Mouse (Mus musculus) stomach, embryonic 15.5 days (tissue): Measurements from ENCODE around the gene Zcchc8. TPM values are rescaled to one million over a fixed set of nuclear protein-coding genes. Genes with fewer than 3 reads are reported as not detected.

Experiments
- ATAC-seq: fragments of 200-750 bp; cut with Nextera tagmentation; 2 replicates; pipeline ENCODE4 v1.8.0; 2017; ENCODE audit warnings: low read depth, moderate number of reproducible peaks, moderate TSS enrichment; ENCODE audit not compliant: insufficient read depth, low FRiP score
- H3K27ac ChIP-seq: fragments of 300-500 bp; sonication (generic); 2 replicates; pipeline ENCODE4 v1.5.1; 2015; ENCODE audit warnings: mild to moderate bottlenecking, inconsistent platforms
- H3K27me3 ChIP-seq: fragments of 300-500 bp; sonication (generic); replicated peaks from 2 replicates; pipeline ENCODE4 v1.6.1; 2015; ENCODE audit warnings: inconsistent platforms
- H3K36me3 ChIP-seq: fragments of 300-500 bp; sonication (generic); 2 replicates; pipeline ENCODE4 v1.6.1; 2015; ENCODE audit warnings: inconsistent platforms
- H3K4me1 ChIP-seq: fragments of 300-500 bp; sonication (generic); 2 replicates; pipeline ENCODE4 v1.6.1; 2015; ENCODE audit warnings: inconsistent platforms
- H3K4me2 ChIP-seq: fragments of 300-500 bp; sonication (generic); 2 replicates; pipeline ENCODE4 v1.6.1; 2015; ENCODE audit warnings: mild to moderate bottlenecking, inconsistent platforms
- H3K4me3 ChIP-seq: fragments of 300-500 bp; sonication (generic); replicated peaks from 2 replicates; pipeline ENCODE4 v1.5.1; 2015; ENCODE audit warnings: inconsistent platforms
- H3K9ac ChIP-seq: fragments of 300-500 bp; sonication (generic); 2 replicates; pipeline ENCODE4 v1.6.1; 2015; ENCODE audit warnings: inconsistent platforms
- H3K9me3 ChIP-seq: fragments of 300-500 bp; sonication (generic); 2 replicates; pipeline ENCODE4 v1.6.1; 2016; ENCODE audit warnings: inconsistent platforms
- WGBS: fragments of 180-500 bp; shearing (Covaris S2); methylation state at CpG from one replicate; pipeline ENCODE4 v1.1.7; 2015; 5-methylcytosine and 5-hydroxymethylcytosine counted together
- polyA plus RNA-seq: library from polyadenylated mRNA; unstranded; fragments of >200 nt; fragmentation: Nextera tagmentation; extraction: Ambion mirVana; gene quantifications from 2 replicates; pipeline ENCODE4 v1.2.1, GENCODE M21; 2015

Gene Zcchc8
- polyA plus RNA-seq, 1 experiment from 2014 or later, result 65.8 TPM

DNA sequence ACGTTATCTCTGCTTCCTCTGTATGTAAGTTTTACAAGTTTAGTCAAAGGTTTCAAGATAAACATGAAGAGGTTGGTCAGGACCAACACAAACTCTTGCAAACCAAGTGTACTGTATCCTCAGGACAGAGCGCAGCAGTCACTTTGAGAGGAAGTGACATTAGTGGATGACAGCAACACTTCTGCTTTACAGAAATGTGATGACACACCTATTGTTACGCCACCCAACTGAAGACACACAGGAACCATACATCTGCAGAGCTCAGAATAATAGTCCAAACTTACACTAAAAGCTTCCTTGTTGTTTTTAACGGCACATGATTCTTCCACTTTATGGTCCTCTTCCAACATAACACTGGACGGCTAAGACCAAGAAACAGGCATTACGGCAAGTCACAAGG is 7.1 kb downstream of the Zcchc8 start:
- WGBS, result 90% methylated on average over 6 of the region's 6 CpGs
- Histone ChIP-seq H3K4me3 (no peak overlapping the region), H3K36me3 (peaks cover 48% of the 10 kb centered on the region), H3K4me1 (peaks cover 3% of the 10 kb centered on the region; the same call in 1 of the 2 replicates), H3K9me3 (no peaks in the 10 kb centered on the region), H3K27ac (no peak overlapping the region), H3K4me2 (no peak overlapping the region), H3K9ac (no peak overlapping the region), H3K27me3 (no peaks in the 10 kb centered on the region)
- ATAC-seq, result no peak

DNA sequence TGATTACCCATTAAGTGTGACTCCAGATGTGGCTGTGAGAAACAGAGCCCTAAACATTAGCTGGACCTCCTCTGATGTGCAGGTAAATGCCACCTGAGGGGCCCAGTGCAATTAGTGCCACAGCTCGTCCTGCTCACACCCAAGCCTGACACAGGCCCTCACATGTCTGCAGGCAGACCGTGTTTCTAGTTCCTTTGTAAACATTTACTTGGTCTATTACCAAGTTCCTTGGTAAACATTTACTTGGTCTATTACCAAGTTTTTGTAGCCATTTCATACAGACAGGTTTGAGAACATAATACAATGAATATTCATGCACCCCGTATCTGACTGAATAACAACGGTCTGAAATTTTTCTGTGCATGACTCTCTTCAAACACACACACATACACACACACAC is 11.3 kb downstream of the Zcchc8 start:
- Histone ChIP-seq H3K4me2 (no peak overlapping the region), H3K27me3 (no peaks in the 10 kb centered on the region), H3K9ac (no peak overlapping the region), H3K4me1 (no peaks in the 10 kb centered on the region), H3K4me3 (no peak overlapping the region), H3K36me3 (peaks cover 69% of the 10 kb centered on the region), H3K9me3 (no peaks in the 10 kb centered on the region), H3K27ac (peak overlapping the region; percentile 32; the same call in 1 of the 2 replicates)
- 61% methylated on average over 4 of the region's 4 CpGs for WGBS
- no peak for ATAC-seq

DNA sequence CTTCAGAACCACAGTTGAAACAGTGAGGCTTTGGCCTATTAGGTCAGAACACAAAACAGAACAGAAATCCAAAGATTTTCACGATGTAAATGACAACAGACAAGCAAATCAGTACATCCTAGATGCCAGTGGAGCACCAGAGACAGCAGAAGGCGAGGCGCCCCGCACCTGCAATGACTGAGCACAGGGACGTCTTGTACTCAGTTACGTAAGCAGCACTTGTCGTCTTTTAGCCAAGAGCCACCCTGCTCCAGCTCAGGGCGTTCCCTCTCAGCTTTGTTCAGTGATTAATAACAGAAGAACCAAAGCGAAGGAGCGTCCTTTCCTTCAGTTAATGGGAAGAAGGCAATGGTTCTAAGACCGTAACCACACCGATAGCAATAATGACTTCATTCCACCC is 12.3 kb downstream of the Zcchc8 start:
- 82% methylated on average over 12 of the region's 12 CpGs for WGBS
- no peaks in the 10 kb centered on the region for H3K27me3 ChIP-seq
- H3K4me3 ChIP-seq, result no peak overlapping the region
- H3K36me3 ChIP-seq, result peaks cover 69% of the 10 kb centered on the region
- no peak overlapping the region for H3K9ac ChIP-seq
- no peaks in the 10 kb centered on the region for H3K9me3 ChIP-seq
- H3K4me2 ChIP-seq, result no peak overlapping the region
- ATAC-seq, result no peak
- no peaks in the 10 kb centered on the region for H3K4me1 ChIP-seq
- H3K27ac ChIP-seq, result no peak overlapping the region

DNA sequence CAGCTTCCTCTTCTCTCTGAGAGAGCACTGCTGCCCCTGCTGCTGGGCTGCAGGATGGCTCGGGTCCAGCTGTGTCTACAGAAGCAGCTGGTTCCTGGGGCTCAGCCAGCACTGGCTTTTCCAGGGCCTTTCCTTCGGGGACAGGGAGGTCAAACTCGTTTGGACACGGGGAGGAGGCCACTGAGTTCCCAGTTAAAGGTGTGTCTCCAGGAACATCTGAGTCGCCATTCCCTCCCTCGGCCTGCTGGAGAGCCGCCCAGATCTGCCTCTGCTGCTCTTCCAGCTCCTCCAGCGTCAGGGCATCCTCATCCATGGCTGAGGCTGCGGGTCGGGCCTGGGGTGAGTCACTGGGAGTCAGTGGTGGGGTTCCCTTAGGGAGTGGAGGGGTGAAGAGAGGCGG is 20.3 kb downstream of the Zcchc8 start:
- Histone ChIP-seq H3K27ac (peak overlapping the region; percentile 16; the same call in 1 of the 2 replicates), H3K27me3 (no peaks in the 10 kb centered on the region), H3K4me1 (peaks cover 8% of the 10 kb centered on the region; the same call in 1 of the 2 replicates), H3K9me3 (no peaks in the 10 kb centered on the region), H3K4me3 (no peak overlapping the region), H3K36me3 (peaks cover 49% of the 10 kb centered on the region), H3K9ac (no peak overlapping the region), H3K4me2 (no peak overlapping the region)
- ATAC-seq, result peak; percentile 32; the same call in 1 of the 2 replicates
- WGBS, result 59% methylated on average over 11 of the region's 11 CpGs

DNA sequence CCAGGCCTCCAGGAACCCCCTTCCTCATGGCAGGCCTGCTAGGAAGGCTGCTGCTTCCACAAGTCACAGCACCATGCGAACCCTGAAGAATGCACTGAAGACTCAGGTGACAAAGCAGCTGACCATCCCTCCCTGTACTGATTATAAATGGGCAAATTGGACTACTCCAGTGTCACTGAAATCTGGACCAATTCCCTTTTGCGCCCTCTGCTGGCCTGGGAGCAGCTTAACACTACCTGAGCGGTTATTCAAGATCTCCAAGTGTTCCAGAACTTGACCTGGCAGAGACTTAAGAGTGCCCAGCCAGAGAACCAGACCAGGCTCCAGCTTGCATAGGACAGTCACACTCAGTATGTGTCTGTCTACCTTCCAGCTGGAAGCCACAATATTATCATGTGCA is 21.7 kb downstream of the Zcchc8 start:
- Histone ChIP-seq H3K27ac (no peak overlapping the region), H3K36me3 (peaks cover 37% of the 10 kb centered on the region), H3K4me2 (no peak overlapping the region), H3K4me1 (peaks cover 11% of the 10 kb centered on the region), H3K9ac (no peak overlapping the region), H3K4me3 (no peak overlapping the region), H3K9me3 (no peaks in the 10 kb centered on the region), H3K27me3 (no peaks in the 10 kb centered on the region)
- no peak for ATAC-seq
- 33% methylated on average over 3 of the region's 3 CpGs for WGBS

DNA sequence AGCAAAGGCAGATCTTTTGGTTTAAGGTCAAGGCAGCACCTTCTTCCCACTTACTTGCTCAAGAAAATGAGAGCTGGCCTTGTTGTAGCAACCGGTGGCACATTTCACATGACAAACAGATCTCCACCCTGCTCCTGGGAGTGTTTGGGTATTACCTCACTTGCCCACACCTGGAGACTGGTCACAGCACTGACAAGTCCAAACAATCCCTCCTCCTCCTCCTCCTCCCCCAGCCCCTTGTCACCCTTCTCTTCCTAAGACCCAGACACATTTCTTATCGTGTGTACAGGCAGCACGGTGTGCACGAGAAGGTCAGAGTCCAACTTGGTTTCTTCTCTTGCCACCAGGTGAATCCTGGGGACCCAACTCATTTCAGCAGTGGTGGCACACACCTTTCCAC is 23.9 kb downstream of the Zcchc8 start:
- Histone ChIP-seq H3K27ac (peak overlapping the region; percentile 48; the same call in 1 of the 2 replicates), H3K27me3 (no peaks in the 10 kb centered on the region), H3K4me3 (no peak overlapping the region), H3K4me1 (peaks cover 11% of the 10 kb centered on the region), H3K36me3 (peaks cover 21% of the 10 kb centered on the region), H3K9ac (no peak overlapping the region), H3K4me2 (no peak overlapping the region), H3K9me3 (no peaks in the 10 kb centered on the region)
- peak; percentile 59 for ATAC-seq
- WGBS, result 58% methylated on average over 4 of the region's 4 CpGs

DNA sequence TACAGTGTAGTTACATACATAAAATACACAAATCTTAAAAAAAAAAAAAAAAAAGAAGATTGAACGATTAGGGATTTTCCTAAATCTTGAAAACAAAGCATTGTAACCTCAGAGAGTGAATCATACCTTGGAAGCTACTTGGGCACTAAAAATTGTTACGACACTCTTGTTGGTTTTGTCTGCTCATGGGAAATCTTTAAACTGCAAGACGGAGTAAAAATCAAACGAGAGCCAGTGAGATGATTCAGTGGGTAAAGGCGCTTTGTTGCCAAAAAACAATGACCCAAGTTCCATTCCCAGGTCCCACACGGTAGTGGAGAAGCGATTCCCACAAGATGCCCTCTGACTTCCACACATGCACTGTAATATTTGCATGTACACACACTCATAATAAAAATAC is 24.7 kb downstream of the Zcchc8 start:
- Histone ChIP-seq H3K4me3 (no peak overlapping the region), H3K9me3 (no peaks in the 10 kb centered on the region), H3K4me1 (peaks cover 11% of the 10 kb centered on the region), H3K27ac (peak overlapping the region; percentile 48; the same call in 1 of the 2 replicates), H3K4me2 (no peak overlapping the region), H3K27me3 (no peaks in the 10 kb centered on the region), H3K36me3 (peaks cover 18% of the 10 kb centered on the region), H3K9ac (no peak overlapping the region)
- 87% methylated on average over 7 of the region's 7 CpGs for WGBS
- no peak for ATAC-seq

DNA sequence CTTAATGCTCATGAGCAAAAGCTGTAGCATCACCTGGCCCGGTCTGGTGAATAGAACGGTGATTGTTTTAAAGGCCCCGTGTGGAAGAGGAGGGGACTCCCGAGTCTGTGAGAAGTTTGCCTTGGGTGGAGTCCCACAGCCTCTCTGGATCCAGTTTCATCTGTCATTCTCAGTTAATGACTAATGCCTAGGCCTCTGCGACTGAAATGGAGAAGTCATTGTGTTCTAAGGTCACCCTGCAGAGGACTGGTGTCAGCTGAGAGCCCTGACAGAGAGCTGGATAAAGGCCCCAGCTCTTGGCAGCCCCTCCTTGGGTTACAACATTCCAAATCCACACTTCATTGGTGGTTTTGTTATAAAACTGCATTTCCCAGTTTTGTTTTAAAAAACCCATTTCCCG is 26.4 kb downstream of the Zcchc8 start:
- WGBS, result 41% methylated on average over 6 of the region's 6 CpGs
- peaks cover 3% of the 10 kb centered on the region; the same call in 1 of the 2 replicates for H3K4me1 ChIP-seq
- ATAC-seq, result peak; percentile 63
- H3K27me3 ChIP-seq, result no peaks in the 10 kb centered on the region
- no peak overlapping the region for H3K9ac ChIP-seq
- no peaks in the 10 kb centered on the region for H3K9me3 ChIP-seq
- no peak overlapping the region for H3K4me3 ChIP-seq
- H3K36me3 ChIP-seq, result peaks cover 5% of the 10 kb centered on the region; the same call in 1 of the 2 replicates
- H3K4me2 ChIP-seq, result no peak overlapping the region
- H3K27ac ChIP-seq, result peak overlapping the region; percentile 37; the same call in 1 of the 2 replicates

DNA sequence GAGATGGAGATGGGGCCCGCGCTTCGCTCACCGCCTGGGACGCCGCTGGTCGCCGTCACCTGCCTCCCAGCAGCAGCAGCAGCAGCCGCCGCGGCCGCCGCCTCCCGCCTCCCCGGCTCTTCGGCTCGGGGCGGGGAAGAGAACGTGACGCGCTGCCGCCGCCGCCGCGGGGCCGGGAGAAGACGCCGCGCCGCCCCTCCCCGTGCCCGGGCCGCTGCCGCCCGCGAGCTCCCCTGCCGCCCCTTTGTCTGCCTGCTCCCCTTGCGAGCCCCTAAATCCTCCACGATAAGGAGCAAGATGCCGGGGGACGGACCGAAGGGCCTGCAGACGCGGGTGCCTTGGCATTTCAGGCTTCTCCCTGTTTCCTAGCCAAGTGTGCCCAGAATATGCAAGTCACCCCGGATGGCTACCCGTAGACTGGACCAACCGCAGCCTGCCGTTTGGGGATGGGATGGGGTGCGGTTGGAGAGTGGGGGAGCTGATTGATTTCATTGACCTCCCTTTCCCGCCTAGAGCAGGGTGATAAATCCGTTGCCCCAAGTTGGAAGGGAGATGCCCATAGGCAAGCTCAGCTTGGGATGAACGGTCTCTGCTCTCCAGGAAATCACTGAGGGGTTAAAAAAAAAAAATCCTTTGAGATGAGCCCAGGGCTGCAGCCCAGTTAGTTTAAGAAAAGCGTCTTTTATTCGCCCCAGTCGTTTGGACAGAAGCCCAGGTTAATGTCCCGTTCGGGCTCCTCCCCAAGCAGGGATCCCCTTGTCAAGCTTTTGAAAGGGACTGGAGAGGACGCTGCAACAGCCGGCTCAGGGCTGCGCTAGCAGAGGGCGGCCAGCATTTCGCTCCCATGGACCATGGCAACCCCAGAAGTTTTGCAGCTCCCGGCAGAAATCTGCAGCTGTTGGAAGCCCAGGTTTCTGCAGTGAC is 36.4 kb downstream of the Zcchc8 start, which contains the start of gene Clip1:
Gene Clip1, minus strand, starts transcription at position 398 of the 924 bp plus-strand sequence.
- ATAC-seq, result peak; percentile 54; the same call in 1 of the 2 replicates
- 1% methylated on average over 58 of the region's 64 CpGs for WGBS
- Histone ChIP-seq H3K4me2 (peak within 1 kb of the TSS; percentile 85), H3K4me1 (peaks cover 22% of the 10 kb centered on the region), H3K4me3 (peak within 1 kb of the TSS; percentile 90), H3K9ac (peak within 1 kb of the TSS; percentile 85), H3K9me3 (no peaks in the 10 kb centered on the region), H3K27me3 (no peaks in the 10 kb centered on the region), H3K36me3 (no peaks in the 10 kb centered on the region), H3K27ac (peak within 1 kb of the TSS; percentile 90)

DNA sequence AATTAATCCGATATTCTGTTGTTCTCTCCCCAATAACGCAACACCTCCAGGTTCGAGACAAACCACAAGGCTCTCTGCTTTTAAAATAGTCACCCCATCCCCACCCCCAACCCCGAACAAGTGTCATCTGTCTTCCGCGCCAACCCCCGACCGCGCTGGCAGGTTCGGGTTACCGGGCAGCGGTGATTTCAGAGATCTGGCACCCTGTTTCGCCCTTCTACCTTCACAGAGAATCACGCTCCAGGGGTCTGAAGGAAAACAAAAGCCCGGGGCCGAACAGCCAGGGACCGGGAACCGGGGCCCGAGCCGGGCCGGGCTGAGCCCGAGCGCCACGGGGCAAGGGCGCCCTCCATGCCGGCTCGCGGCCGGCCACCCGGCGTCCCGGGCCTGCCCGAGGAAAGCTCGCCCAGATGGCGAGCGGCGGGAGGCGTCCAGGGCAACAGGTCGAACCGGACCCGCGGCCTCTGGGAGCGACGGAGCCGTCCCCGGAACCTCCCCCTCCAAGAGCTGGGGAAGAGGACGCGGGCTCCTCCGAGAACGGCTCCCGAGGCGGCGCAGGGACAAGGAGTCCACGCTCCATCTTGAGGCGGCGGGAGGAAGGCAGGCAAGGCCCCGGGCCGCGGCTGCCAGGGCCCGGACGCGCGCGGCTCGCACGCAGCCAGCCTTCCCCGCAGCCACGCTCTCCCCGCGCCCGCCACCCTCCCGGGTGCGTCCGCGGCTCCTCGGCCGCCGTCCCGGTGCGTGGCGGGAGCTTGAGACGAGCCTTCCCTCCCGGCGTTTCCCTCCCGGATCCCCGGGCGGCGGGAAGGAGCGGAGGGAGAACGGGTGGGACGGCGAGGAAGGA is 37.3 kb downstream of the Zcchc8 start:
- under 1% methylated on average over 69 of the region's 92 CpGs for WGBS
- H3K4me2 ChIP-seq, result peak overlapping the region; percentile 85
- peak; percentile 61 for ATAC-seq

DNA sequence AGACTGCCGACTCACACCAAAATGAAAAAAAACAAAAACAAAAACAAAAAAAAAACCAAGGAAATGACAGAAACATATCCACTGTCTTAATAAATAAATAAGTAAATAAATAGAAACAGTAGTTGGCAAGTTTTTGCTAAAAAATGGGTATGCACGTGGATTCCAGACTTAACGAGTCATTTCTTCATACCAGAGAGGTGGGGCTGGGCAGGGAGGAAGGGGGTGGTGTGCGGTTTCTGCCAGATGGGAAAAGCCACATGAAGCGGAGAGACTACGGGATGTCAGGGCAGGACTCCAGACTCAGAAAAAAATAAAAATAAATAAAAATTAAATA is 37.9 kb downstream of the Zcchc8 start:
- Histone ChIP-seq H3K9me3 (no peaks in the 10 kb centered on the region), H3K4me1 (peaks cover 22% of the 10 kb centered on the region), H3K4me3 (peak overlapping the region; percentile 90), H3K4me2 (peak overlapping the region; percentile 85), H3K9ac (peak overlapping the region; percentile 85; the same call in 1 of the 2 replicates), H3K36me3 (no peaks in the 10 kb centered on the region), H3K27me3 (no peaks in the 10 kb centered on the region), H3K27ac (no peak overlapping the region)
- whole genome bisulfite sequencing, result 6% methylated on average over 6 of the region's 6 CpGs
- ATAC-seq, result 0 out of 2 replicates have a peak, but pooled peaks have one; percentile 3

More for the DNA sequence above, 37.3 kb downstream of the Zcchc8 start:
- peak overlapping the region; percentile 90 for H3K4me3 ChIP-seq
- no peaks in the 10 kb centered on the region for H3K9me3 ChIP-seq
- no peaks in the 10 kb centered on the region for H3K27me3 ChIP-seq
- peak overlapping the region; percentile 90 for H3K27ac ChIP-seq
- H3K36me3 ChIP-seq, result no peaks in the 10 kb centered on the region
- H3K4me1 ChIP-seq, result peaks cover 22% of the 10 kb centered on the region
- peak overlapping the region; percentile 85 for H3K9ac ChIP-seq
